Mouse (Mus musculus) heart, adult 2 months (tissue): ENCODE results near the gene A730061H03Rik. TPM values are rescaled to one million over a fixed set of nuclear protein-coding genes. Genes with fewer than 3 reads are reported as not detected.

Source experiments
- DNase-seq, 2 experiments: peaks; one replicate each; pipeline ENCODE4 v3.0.0; 2021
- H3K27ac ChIP-seq: fragments of 200-600 bp; 2 replicates; pipeline ENCODE4 v1.8.1; 2022
- H3K27me3 ChIP-seq: fragments of 200-500 bp; 2 replicates; pipeline ENCODE4 v1.6.1; 2012; ENCODE audit warnings: mild to moderate bottlenecking, low read length, inconsistent platforms, mixed read lengths; ENCODE audit not compliant: control insufficient read depth, insufficient read depth
- H3K36me3 ChIP-seq: fragments of 200-500 bp; 2 replicates; pipeline ENCODE4 v1.6.1; 2012; ENCODE audit warnings: low read length, inconsistent platforms; ENCODE audit not compliant: control insufficient read depth, insufficient read depth
- H3K4me1 ChIP-seq: fragments of 200-500 bp; 2 replicates; pipeline ENCODE4 v1.6.1; 2011; ENCODE audit warnings: low read length; ENCODE audit not compliant: control insufficient read depth, insufficient read depth
- H3K4me3 ChIP-seq: fragments of 200-600 bp; 2 replicates; pipeline ENCODE4 v1.8.1; 2022
- H3K79me2 ChIP-seq: fragments of 200-500 bp; replicated peaks from 2 replicates; pipeline ENCODE4 v1.6.1; 2012; ENCODE audit warnings: mild to moderate bottlenecking, inconsistent platforms, low read length, moderate library complexity, mixed read lengths; ENCODE audit not compliant: control insufficient read depth, insufficient read depth
- H3K9ac ChIP-seq: fragments of 200-500 bp; 2 replicates; pipeline ENCODE4 v1.6.1; 2012; ENCODE audit warnings: low read depth, mild to moderate bottlenecking, control low read depth, inconsistent platforms, low read length, mixed read lengths
- CTCF ChIP-seq: fragments of 200-600 bp; IDR thresholded peaks from 2 replicates; pipeline ENCODE4 v1.8.1; 2022; ENCODE audit warnings: antibody characterized with exemption, mild to moderate bottlenecking, moderate library complexity
- EP300 ChIP-seq: fragments of 200-500 bp; IDR thresholded peaks from 2 replicates; pipeline ENCODE4 v1.6.1; 2011; ENCODE audit warnings: low read depth, low read length, control low read depth; ENCODE audit not compliant: insufficient read depth
- POLR2A ChIP-seq: fragments of 200-500 bp; IDR thresholded peaks from 2 replicates; pipeline ENCODE4 v1.6.1; 2011; ENCODE audit warnings: mild to moderate bottlenecking, low read depth, low read length, control low read depth; ENCODE audit not compliant: insufficient read depth
- WGBS: fragments of 180-500 bp; shearing (Covaris S2); methylation state at CpG from one replicate; pipeline ENCODE4 v1.1.7; 2018; 5-methylcytosine and 5-hydroxymethylcytosine counted together
- intact Hi-C: fragments of 180-260 bp; cut with DNase I; formaldehyde crosslinking; loops from one replicate; pipeline ENCODE4 v1.15.1; 2025
- polyA plus RNA-seq: library from polyadenylated mRNA; depleted of rRNA; stranded (reverse); fragments of >200 nt; gene quantifications from 2 replicates; pipeline ENCODE4 v1.2.3, GENCODE M21; 2012; rRNA removed
- total RNA-seq, 2 experiments: library from RNA; stranded (reverse); gene quantifications; 2 replicates each; pipeline ENCODE4 v1.2.3; 2021

The A730061H03Rik gene
- total and polyA plus RNA-seq, 3 experiments: 0.74 TPM; not detected in 2

GRCm38 (mm10) chr14:55510125-55510731, 50.0 kb downstream of the A730061H03Rik start, which contains the start of gene Cpne6:
Cpne6 (plus strand) TSS chr14:55510445.
- Histone ChIP-seq H3K27ac (no peak within 1 kb of the TSS), H3K27me3 (no peaks in the 10 kb centered on the region; the same call in 1 of the 2 replicates), H3K4me3 (no peak within 1 kb of the TSS), H3K9ac (no peak within 1 kb of the TSS), H3K79me2 (no peaks in the 10 kb centered on the region), H3K4me1 (no peaks in the 10 kb centered on the region), H3K36me3 (no peaks in the 10 kb centered on the region)
- intact Hi-C loops: no loop called here
- 41% methylated on average over 18 of the region's 22 CpGs for whole genome bisulfite sequencing
- TF ChIP-seq EP300: no peak
- no peak for TF ChIP-seq POLR2A
- TF ChIP-seq CTCF: no peak
- DNase-seq: no peak

Other genes with a start within 250 kb of the A730061H03Rik start
- gene Dhrs4, start 81.6 kb downstream of the A730061H03Rik start, total RNA-seq: 100 to 1,000 TPM; 106 to 125 TPM
- 64.7 and 85.7 TPM in 2 replicates for gene Dhrs4, start 81.6 kb downstream of the A730061H03Rik start, polyA plus RNA-seq
- 1 to 10 TPM; 1.3 to 2.0 TPM for gene Carmil3, start 69.8 kb downstream of the A730061H03Rik start, total RNA-seq
- 3.4 and 4.8 TPM in 2 replicates for gene Carmil3, start 69.8 kb downstream of the A730061H03Rik start, polyA plus RNA-seq
- not detected for gene Cpne6, start 50.0 kb downstream of the A730061H03Rik start, total RNA-seq
- gene Cpne6, start 50.0 kb downstream of the A730061H03Rik start, polyA plus RNA-seq: 0.25 and 0.26 TPM in 2 replicates
- gene Nrl, start 35.4 kb downstream of the A730061H03Rik start, total RNA-seq: not detected
- gene Nrl, start 35.4 kb downstream of the A730061H03Rik start, polyA plus RNA-seq: not detected in 2 replicates
- 1 to 10 TPM; 9.0 to 9.4 TPM for gene Pck2, start 20.1 kb downstream of the A730061H03Rik start, total RNA-seq
- gene Pck2, start 20.1 kb downstream of the A730061H03Rik start, polyA plus RNA-seq: 13.3 and 15.3 TPM in 2 replicates
- 100 to 1,000 TPM; 136 to 160 TPM for gene Dcaf11, start 400 bp downstream of the A730061H03Rik start, total RNA-seq
- 151 and 186 TPM in 2 replicates for gene Dcaf11, start 400 bp downstream of the A730061H03Rik start, polyA plus RNA-seq
- gene Fitm1, start 15.2 kb upstream of the A730061H03Rik start, total RNA-seq: 100 to 1,000 TPM; 165 to 187 TPM
- 323 and 403 TPM in 2 replicates for gene Fitm1, start 15.2 kb upstream of the A730061H03Rik start, polyA plus RNA-seq
- 100 to 1,000 TPM; 231 to 264 TPM for gene Psme1, start 17.7 kb upstream of the A730061H03Rik start, total RNA-seq
- gene Psme1, start 17.7 kb upstream of the A730061H03Rik start, polyA plus RNA-seq: 101 and 118 TPM in 2 replicates
- gene Emc9, start 24.9 kb upstream of the A730061H03Rik start, total RNA-seq: 10 to 100 TPM; 58.4 to 61.1 TPM
- gene Emc9, start 24.9 kb upstream of the A730061H03Rik start, polyA plus RNA-seq: 52.9 and 54.2 TPM in 2 replicates
- 100 to 1,000 TPM; 119 to 120 TPM for gene Psme2, start 30.7 kb upstream of the A730061H03Rik start, total RNA-seq
- 37.3 and 56.7 TPM in 2 replicates for gene Psme2, start 30.7 kb upstream of the A730061H03Rik start, polyA plus RNA-seq
- gene Rnf31, start 31.3 kb upstream of the A730061H03Rik start, total RNA-seq: 10 to 100 TPM; 27.5 to 30.9 TPM
- 19.7 and 24.3 TPM in 2 replicates for gene Rnf31, start 31.3 kb upstream of the A730061H03Rik start, polyA plus RNA-seq
- 1 to 10 TPM; 9.7 to 9.8 TPM for gene Irf9, start 43.2 kb upstream of the A730061H03Rik start, total RNA-seq
- 22.2 and 29.3 TPM in 2 replicates for gene Irf9, start 43.2 kb upstream of the A730061H03Rik start, polyA plus RNA-seq
- under 1 TPM in 1 of 2 experiments, not detected in 1; 0.32 TPM for gene Rec8, start 57.6 kb upstream of the A730061H03Rik start, total RNA-seq
- gene Rec8, start 57.6 kb upstream of the A730061H03Rik start, polyA plus RNA-seq: 0.12 and 0.29 TPM in 2 replicates
- gene Ipo4, start 75.6 kb upstream of the A730061H03Rik start, total RNA-seq: 10 to 100 TPM; 51.3 to 64.1 TPM
- gene Ipo4, start 75.6 kb upstream of the A730061H03Rik start, polyA plus RNA-seq: 68.2 and 68.9 TPM in 2 replicates
- gene Gm49378, start 77.5 kb upstream of the A730061H03Rik start, total RNA-seq: 1 to 10 TPM; 2.5 to 3.8 TPM
- gene Gm49378, start 77.5 kb upstream of the A730061H03Rik start, polyA plus RNA-seq: 3.5 and 5.0 TPM in 2 replicates
- 10 to 100 TPM; 39.4 to 40.6 TPM for gene Tm9sf1, start 83.4 kb upstream of the A730061H03Rik start, total RNA-seq
- gene Tm9sf1, start 83.4 kb upstream of the A730061H03Rik start, polyA plus RNA-seq: 50.6 and 63.0 TPM in 2 replicates
- under 1 TPM; 0.34 to 0.47 TPM for gene Tssk4, start 89.8 kb upstream of the A730061H03Rik start, total RNA-seq
- 0.55 and 0.61 TPM in 2 replicates for gene Tssk4, start 89.8 kb upstream of the A730061H03Rik start, polyA plus RNA-seq
- 10 to 100 TPM; 45.3 to 49.1 TPM for gene Mdp1, start 100.1 kb upstream of the A730061H03Rik start, total RNA-seq
- 35.7 and 54.9 TPM in 2 replicates for gene Mdp1, start 100.1 kb upstream of the A730061H03Rik start, polyA plus RNA-seq
- 1 to 10 TPM; 8.1 to 9.0 TPM for gene Gmpr2, start 111.5 kb upstream of the A730061H03Rik start, total RNA-seq
- 11.8 and 18.2 TPM in 2 replicates for gene Gmpr2, start 111.5 kb upstream of the A730061H03Rik start, polyA plus RNA-seq
- 100 to 1,000 TPM; 242 to 262 TPM for gene Nedd8, start 111.7 kb upstream of the A730061H03Rik start, total RNA-seq
- 265 and 340 TPM in 2 replicates for gene Nedd8, start 111.7 kb upstream of the A730061H03Rik start, polyA plus RNA-seq
- 10 to 100 TPM; 12.6 to 12.8 TPM for gene Tinf2, start 121.4 kb upstream of the A730061H03Rik start, total RNA-seq
- gene Tinf2, start 121.4 kb upstream of the A730061H03Rik start, polyA plus RNA-seq: 7.6 and 8.5 TPM in 2 replicates
- gene Tgm1, start 153.5 kb upstream of the A730061H03Rik start, total RNA-seq: under 1 TPM; 0.16 to 0.43 TPM
- 0.31 and 0.41 TPM in 2 replicates for gene Tgm1, start 153.5 kb upstream of the A730061H03Rik start, polyA plus RNA-seq
- 10 to 100 TPM; 12.5 to 13.0 TPM for gene Rabggta, start 161.9 kb upstream of the A730061H03Rik start, total RNA-seq
- gene Rabggta, start 161.9 kb upstream of the A730061H03Rik start, polyA plus RNA-seq: 26.3 and 32.2 TPM in 2 replicates
- gene Dhrs1, start 185.3 kb upstream of the A730061H03Rik start, total RNA-seq: 10 to 100 TPM; 35.4 to 40.2 TPM
- 82.9 and 85.8 TPM in 2 replicates for gene Dhrs1, start 185.3 kb upstream of the A730061H03Rik start, polyA plus RNA-seq
- 10 to 100 TPM; 10.1 to 11.4 TPM for gene Nop9, start 185.3 kb upstream of the A730061H03Rik start, total RNA-seq
- gene Nop9, start 185.3 kb upstream of the A730061H03Rik start, polyA plus RNA-seq: 8.3 and 13.1 TPM in 2 replicates
- gene Cideb, start 198.1 kb upstream of the A730061H03Rik start, total RNA-seq: under 1 TPM; 0.81 to 0.98 TPM
- 6.7 and 8.1 TPM in 2 replicates for gene Cideb, start 198.1 kb upstream of the A730061H03Rik start, polyA plus RNA-seq
- under 1 TPM in 1 of 2 experiments, not detected in 1; 0.20 TPM for gene Ltb4r2, start 201.0 kb upstream of the A730061H03Rik start, total RNA-seq
- 0.06 and 0.20 TPM in 2 replicates for gene Ltb4r2, start 201.0 kb upstream of the A730061H03Rik start, polyA plus RNA-seq
- gene Ltb4r1, start 205.6 kb upstream of the A730061H03Rik start, total RNA-seq: under 1 TPM; 0.34 to 0.36 TPM
- 0.76 TPM in 2 replicates for gene Ltb4r1, start 205.6 kb upstream of the A730061H03Rik start, polyA plus RNA-seq
- gene Adcy4, start 223.7 kb upstream of the A730061H03Rik start, total RNA-seq: 10 to 100 TPM; 16.1 to 20.3 TPM
- gene Adcy4, start 223.7 kb upstream of the A730061H03Rik start, polyA plus RNA-seq: 36.5 and 40.0 TPM in 2 replicates
- gene Ripk3, start 228.5 kb upstream of the A730061H03Rik start, total RNA-seq: 1 to 10 TPM; 2.2 to 2.4 TPM
- 3.5 and 4.1 TPM in 2 replicates for gene Ripk3, start 228.5 kb upstream of the A730061H03Rik start, polyA plus RNA-seq